Mouse (Mus musculus) intestine, embryonic 16.5 days (tissue): ENCODE data around the gene Bcl2l12. TPM values are rescaled to one million over a fixed set of nuclear protein-coding genes. Genes with fewer than 3 reads are reported as not detected.

Source experiments
- ATAC-seq: fragments of 200-750 bp; cut with Nextera tagmentation; 2 replicates; pipeline ENCODE4 v1.8.0; 2017; ENCODE audit warnings: moderate TSS enrichment, moderate library complexity
- H3K27ac ChIP-seq: fragments of 300-500 bp; sonication (generic); 2 replicates; pipeline ENCODE4 v1.5.1; 2014; ENCODE audit warnings: mild to moderate bottlenecking, low read length
- H3K27me3 ChIP-seq: fragments of 300-500 bp; sonication (generic); replicated peaks from 2 replicates; pipeline ENCODE4 v1.6.1; 2014; ENCODE audit warnings: low read length, control low read depth, mixed read lengths; ENCODE audit not compliant: control insufficient read depth, insufficient read depth
- H3K36me3 ChIP-seq: fragments of 300-500 bp; sonication (generic); 2 replicates; pipeline ENCODE4 v1.6.1; 2014; ENCODE audit warnings: low read length, control low read depth; ENCODE audit not compliant: control insufficient read depth, insufficient read depth
- H3K4me1 ChIP-seq: fragments of 300-500 bp; sonication (generic); 2 replicates; pipeline ENCODE4 v1.6.1; 2014; ENCODE audit warnings: low read length, control low read depth, mixed read lengths; ENCODE audit not compliant: control insufficient read depth, insufficient read depth
- H3K4me2 ChIP-seq: fragments of 300-500 bp; sonication (generic); 2 replicates; pipeline ENCODE4 v1.6.1; 2014; ENCODE audit warnings: low read depth, low read length, control low read depth
- H3K4me3 ChIP-seq: fragments of 300-500 bp; sonication (generic); 2 replicates; pipeline ENCODE4 v1.5.1; 2014; ENCODE audit warnings: mild to moderate bottlenecking, low read length
- H3K9ac ChIP-seq: fragments of 300-500 bp; sonication (generic); 2 replicates; pipeline ENCODE4 v1.6.1; 2014; ENCODE audit warnings: low read depth, low read length
- H3K9me3 ChIP-seq: fragments of 300-500 bp; sonication (generic); 2 replicates; pipeline ENCODE4 v1.6.1; 2016; ENCODE audit warnings: low read length, control low read depth; ENCODE audit not compliant: control insufficient read depth
- WGBS: fragments of 180-500 bp; shearing (Covaris S2); extraction: QIAGEN DNeasy Blood & Tissue Kit; methylation state at CpG from one replicate; pipeline ENCODE4 v1.1.7; 2014; 5-methylcytosine and 5-hydroxymethylcytosine counted together
- polyA plus RNA-seq: library from polyadenylated mRNA; unstranded; fragments of >200 nt; fragmentation: Nextera tagmentation; extraction: Ambion mirVana; gene quantifications from 2 replicates; pipeline ENCODE4 v1.2.1, GENCODE M21; 2015

Gene Bcl2l12
- polyA plus RNA-seq, 1 experiment from 2014 or later: 36.9 TPM

- no peak overlapping the region for H3K9ac ChIP-seq
- H3K27me3 ChIP-seq: no peaks in the 10 kb centered on the region
- H3K27ac ChIP-seq: no peak overlapping the region
- peaks cover 22% of the 10 kb centered on the region for H3K36me3 ChIP-seq
- H3K4me3 ChIP-seq: no peak overlapping the region
- H3K4me1 ChIP-seq: peaks cover 15% of the 10 kb centered on the region
- H3K4me2 ChIP-seq: no peak overlapping the region
- ATAC-seq: no peak
- no peaks in the 10 kb centered on the region for H3K9me3 ChIP-seq
- WGBS: 93% methylated on average over 16 of the region's 16 CpGs
These were observed 15.0 kb upstream of the Bcl2l12 start for GRCm38 (mm10) chr7:45013366-45014095.

GRCm38 (mm10) chr7:45012824-45013223 is 14.3 kb upstream of the Bcl2l12 start:
- peaks cover 14% of the 10 kb centered on the region for H3K4me1 ChIP-seq
- H3K27me3 ChIP-seq: no peaks in the 10 kb centered on the region
- H3K9ac ChIP-seq: no peak overlapping the region
- H3K27ac ChIP-seq: no peak overlapping the region
- H3K36me3 ChIP-seq: peaks cover 30% of the 10 kb centered on the region
- ATAC-seq: no peak
- no peaks in the 10 kb centered on the region for H3K9me3 ChIP-seq
- no peak overlapping the region for H3K4me2 ChIP-seq
- H3K4me3 ChIP-seq: no peak overlapping the region
- 79% methylated on average over 4 of the region's 4 CpGs for WGBS

GRCm38 (mm10) chr7:45012011-45012410 is 13.5 kb upstream of the Bcl2l12 start:
- H3K36me3 ChIP-seq: peaks cover 35% of the 10 kb centered on the region
- no peaks in the 10 kb centered on the region for H3K27me3 ChIP-seq
- no peak overlapping the region for H3K4me3 ChIP-seq
- WGBS: 98% methylated on average over 6 of the region's 6 CpGs
- peaks cover 14% of the 10 kb centered on the region for H3K4me1 ChIP-seq
- no peak overlapping the region for H3K27ac ChIP-seq
- H3K4me2 ChIP-seq: no peak overlapping the region
- no peak overlapping the region for H3K9ac ChIP-seq
- no peak for ATAC-seq
- no peaks in the 10 kb centered on the region for H3K9me3 ChIP-seq

- H3K9ac ChIP-seq: no peak overlapping the region
These were observed 9.9 kb upstream of the Bcl2l12 start for GRCm38 (mm10) chr7:45008411-45008810.

DNA sequence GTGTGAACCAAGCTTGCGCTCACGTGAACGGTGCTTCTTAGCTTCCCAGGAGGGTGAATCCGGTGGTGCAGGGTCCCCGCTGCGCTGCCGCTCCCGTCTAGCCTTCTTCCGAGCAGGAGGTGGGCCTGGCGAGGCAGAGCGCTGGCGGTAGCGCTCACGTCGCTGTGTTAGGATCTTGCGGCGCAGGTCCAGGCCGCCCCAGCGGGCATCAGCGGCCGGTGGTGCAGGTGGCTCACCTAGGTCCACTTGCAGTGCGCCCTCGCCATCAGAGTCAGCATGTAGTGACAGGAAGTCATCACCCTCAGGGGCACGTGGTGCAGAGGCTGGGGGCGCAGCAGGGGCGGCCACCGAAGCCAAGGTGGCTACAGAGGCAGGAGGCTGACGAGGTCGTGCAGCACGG is 9.3 kb upstream of the Bcl2l12 start:
- 92% methylated on average over 30 of the region's 30 CpGs for WGBS
- no peak for ATAC-seq
- no peaks in the 10 kb centered on the region for H3K27me3 ChIP-seq
- H3K36me3 ChIP-seq: peaks cover 65% of the 10 kb centered on the region
- no peaks in the 10 kb centered on the region for H3K9me3 ChIP-seq
- H3K4me2 ChIP-seq: no peak overlapping the region
- H3K9ac ChIP-seq: no peak overlapping the region
- H3K4me1 ChIP-seq: no peaks in the 10 kb centered on the region
- no peak overlapping the region for H3K4me3 ChIP-seq
- H3K27ac ChIP-seq: no peak overlapping the region

More at GRCm38 (mm10) chr7:45008411-45008810, 9.9 kb upstream of the Bcl2l12 start:
- Histone ChIP-seq H3K36me3 (peaks cover 61% of the 10 kb centered on the region), H3K9me3 (no peaks in the 10 kb centered on the region), H3K27ac (no peak overlapping the region), H3K27me3 (no peaks in the 10 kb centered on the region), H3K4me1 (no peaks in the 10 kb centered on the region), H3K4me3 (no peak overlapping the region), H3K4me2 (no peak overlapping the region)
- ATAC-seq: no peak
- WGBS: 94% methylated on average over 19 of the region's 19 CpGs

GRCm38 (mm10) chr7:45007141-45007540 is 8.6 kb upstream of the Bcl2l12 start:
- no peak overlapping the region for H3K27ac ChIP-seq
- ATAC-seq: no peak
- H3K36me3 ChIP-seq: peaks cover 66% of the 10 kb centered on the region

GRCm38 (mm10) chr7:45006503-45006902 is 8.0 kb upstream of the Bcl2l12 start:
- H3K36me3 ChIP-seq: peaks cover 65% of the 10 kb centered on the region
- H3K9me3 ChIP-seq: no peaks in the 10 kb centered on the region
- H3K4me2 ChIP-seq: no peak overlapping the region
- WGBS: 93% methylated on average over 12 of the region's 12 CpGs
- 0 out of 2 replicates have a peak, but pooled peaks cover 2% of the 10 kb centered on the region for H3K4me1 ChIP-seq
- H3K9ac ChIP-seq: no peak overlapping the region
- no peak for ATAC-seq
- no peak overlapping the region for H3K27ac ChIP-seq
- H3K27me3 ChIP-seq: no peaks in the 10 kb centered on the region
- H3K4me3 ChIP-seq: no peak overlapping the region

More at GRCm38 (mm10) chr7:45007141-45007540, 8.6 kb upstream of the Bcl2l12 start:
- H3K9me3 ChIP-seq: no peaks in the 10 kb centered on the region
- no peak overlapping the region for H3K4me3 ChIP-seq
- H3K4me1 ChIP-seq: no peaks in the 10 kb centered on the region
- no peak overlapping the region for H3K9ac ChIP-seq
- no peaks in the 10 kb centered on the region for H3K27me3 ChIP-seq
- no peak overlapping the region for H3K4me2 ChIP-seq
- WGBS: 95% methylated on average over 29 of the region's 29 CpGs

DNA sequence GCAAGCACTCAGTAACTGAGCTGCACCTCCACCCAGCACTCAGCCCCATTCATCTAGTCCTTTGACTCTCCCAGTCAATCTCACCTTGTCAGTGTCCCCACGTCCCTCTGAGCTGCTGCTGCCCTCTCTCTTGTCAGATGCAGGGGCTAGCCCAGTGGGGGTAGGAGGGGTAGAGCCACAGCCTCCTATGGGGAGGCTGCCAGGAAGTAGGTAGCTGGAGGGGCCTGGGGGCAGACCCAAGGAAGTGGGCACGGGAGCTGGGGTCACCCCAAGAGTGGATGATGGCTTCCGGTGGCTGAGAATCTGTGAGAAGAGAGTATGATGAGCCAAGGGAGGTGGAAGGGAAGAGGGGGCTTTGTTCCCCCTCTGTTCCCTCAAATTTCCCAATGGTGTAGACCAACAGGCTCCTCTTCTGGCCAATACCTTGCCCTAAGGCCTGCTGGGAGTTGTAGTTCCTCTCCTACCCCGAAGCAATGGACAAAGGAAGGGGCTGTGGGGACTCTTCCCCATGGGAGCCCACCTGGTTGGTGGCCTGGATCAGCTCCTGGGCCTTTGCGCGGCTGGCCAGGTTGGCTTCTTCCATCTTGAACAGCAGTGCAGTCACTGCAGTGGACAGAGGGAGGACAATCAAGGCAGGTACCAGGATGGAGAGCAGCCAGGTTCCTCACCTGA is 6.9 kb upstream of the Bcl2l12 start:
- H3K9me3 ChIP-seq: no peaks in the 10 kb centered on the region
- no peak overlapping the region for H3K27ac ChIP-seq
- H3K27me3 ChIP-seq: no peaks in the 10 kb centered on the region
- peaks cover 10% of the 10 kb centered on the region; the same call in 1 of the 2 replicates for H3K4me1 ChIP-seq
- H3K4me2 ChIP-seq: no peak overlapping the region
- WGBS: 87% methylated on average over 6 of the region's 6 CpGs
- peaks cover 72% of the 10 kb centered on the region for H3K36me3 ChIP-seq
- ATAC-seq: no peak
- H3K4me3 ChIP-seq: no peak overlapping the region
- no peak overlapping the region for H3K9ac ChIP-seq

GRCm38 (mm10) chr7:45004546-45004945 is 6.0 kb upstream of the Bcl2l12 start:
- 52% methylated on average over 3 of the region's 3 CpGs for WGBS
- ATAC-seq: no peak

More at GRCm38 (mm10) chr7:45004546-45004945, 6.0 kb upstream of the Bcl2l12 start:
- peaks cover 15% of the 10 kb centered on the region; the same call in 1 of the 2 replicates for H3K4me1 ChIP-seq
- H3K27ac ChIP-seq: no peak overlapping the region
- H3K9me3 ChIP-seq: no peaks in the 10 kb centered on the region
- no peak overlapping the region for H3K9ac ChIP-seq
- no peak overlapping the region for H3K4me2 ChIP-seq
- H3K4me3 ChIP-seq: no peak overlapping the region
- peaks cover 75% of the 10 kb centered on the region for H3K36me3 ChIP-seq
- H3K27me3 ChIP-seq: no peaks in the 10 kb centered on the region
